Mouse (Mus musculus): ENCODE data around the gene Fam47c. TPM values are rescaled to one million over a fixed set of nuclear protein-coding genes. Genes with fewer than 3 reads are reported as not detected.

The Fam47c gene
- not detected for total RNA-seq (2023)

DNA sequence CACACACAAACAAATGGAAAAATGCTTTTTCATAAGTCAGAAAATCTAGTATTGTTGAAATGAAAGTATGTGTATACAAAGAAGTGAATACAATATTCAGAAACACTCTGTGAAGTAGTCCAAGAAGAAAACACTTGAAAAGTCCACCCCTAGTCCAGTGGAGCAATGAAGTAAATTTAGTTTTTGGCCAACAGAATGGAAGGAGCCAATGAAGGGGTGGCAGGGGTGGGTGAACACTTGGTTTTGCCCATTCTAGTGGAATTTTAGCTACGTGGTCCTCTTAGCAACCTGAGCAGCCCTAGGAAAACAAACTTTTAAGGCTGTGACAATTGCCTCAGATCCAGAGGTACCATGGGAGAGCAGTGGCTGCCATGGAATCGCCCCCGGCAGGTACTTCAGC, at the start of gene Fam47c:
TSS of gene Fam47c (plus strand) at position 301 of the 400 bp plus-strand sequence.

Other genes with a start within 250 kb of the Fam47c start
- gene Prrg1, start 153.9 kb upstream of the Fam47c start, total RNA-seq (2023) = 7.5 TPM